Mouse (Mus musculus) left cerebral cortex, postnatal 4 days (tissue): Measurements from ENCODE around the gene Tmc6. TPM values are rescaled to one million over a fixed set of nuclear protein-coding genes. Genes with fewer than 3 reads are reported as not detected.

Experiments
- DNase-seq: peaks from one replicate; pipeline ENCODE4 v3.0.0-alpha.2; 2022
- intact Hi-C: fragments of 180-260 bp; cut with DNase I; formaldehyde crosslinking; loops from one replicate; pipeline ENCODE4 v1.15.1; 2025
- total RNA-seq, 2 experiments: library from RNA; stranded (reverse); gene quantifications; 2 replicates each; pipeline ENCODE4 v1.2.3; 2021

Gene Tmc6
- total RNA-seq, 2 experiments from 2014 or later: 3.5 TPM

GRCm38 (mm10) chr11:117783683-117784309 is 1.8 kb upstream of the Tmc6 start:
- intact Hi-C loops: no loop called here
- no peak for DNase-seq

GRCm38 (mm10) chr11:117783089-117783488 is 1.1 kb upstream of the Tmc6 start:
- intact Hi-C loops: no loop called here
- DNase-seq: peak; percentile 77

GRCm38 (mm10) chr11:117782705-117783034 is 672 bp upstream of the Tmc6 start:
- intact Hi-C loops: no loop called here
- no peak for DNase-seq

GRCm38 (mm10) chr11:117781199-117781821 is 688 bp downstream of the Tmc6 start:
- intact Hi-C loops: no loop called here
- DNase-seq: peak; percentile 51

GRCm38 (mm10) chr11:117780582-117781111 is 1.4 kb downstream of the Tmc6 start:
- intact Hi-C loops: no loop called here
- peak; percentile 58 for DNase-seq

- intact Hi-C loops: no loop called here
- DNase-seq: no peak
Measured at GRCm38 (mm10) chr11:117780199-117780515, 1.8 kb downstream of the Tmc6 start.

GRCm38 (mm10) chr11:117779434-117780198 is 2.4 kb downstream of the Tmc6 start:
- intact Hi-C loops: no loop called here
- DNase-seq: peak; percentile 55

- no peak for DNase-seq
- intact Hi-C loops: no loop called here
Measured at GRCm38 (mm10) chr11:117778851-117779433, 3.1 kb downstream of the Tmc6 start.

GRCm38 (mm10) chr11:117778031-117778430 is 4.0 kb downstream of the Tmc6 start:
- intact Hi-C loops: no loop called here

GRCm38 (mm10) chr11:117777111-117777510 is 4.9 kb downstream of the Tmc6 start:
- no peak for DNase-seq
- intact Hi-C loops: no loop called here

More at GRCm38 (mm10) chr11:117778031-117778430, 4.0 kb downstream of the Tmc6 start:
- DNase-seq: no peak

- intact Hi-C loops: no loop called here
- no peak for DNase-seq
Measured at GRCm38 (mm10) chr11:117776085-117776792, 5.8 kb downstream of the Tmc6 start.

GRCm38 (mm10) chr11:117775540-117775939 is 6.5 kb downstream of the Tmc6 start:
- intact Hi-C loops: no loop called here
- no peak for DNase-seq

- intact Hi-C loops: no loop called here
- DNase-seq: no peak
Measured at GRCm38 (mm10) chr11:117774925-117775324, 7.1 kb downstream of the Tmc6 start.

- intact Hi-C loops: no loop called here
- no peak for DNase-seq
Measured at GRCm38 (mm10) chr11:117772352-117772751, 9.6 kb downstream of the Tmc6 start.

GRCm38 (mm10) chr11:117770407-117770806 is 11.6 kb downstream of the Tmc6 start:
- intact Hi-C loops: no loop called here
- DNase-seq: peak; percentile 64

GRCm38 (mm10) chr11:117769683-117770047 is 12.3 kb downstream of the Tmc6 start:
- intact Hi-C loops: no loop called here
- no peak for DNase-seq

GRCm38 (mm10) chr11:117768725-117769682 is 13.0 kb downstream of the Tmc6 start:
- peak; percentile 81 for DNase-seq
- intact Hi-C loops: no loop called here

GRCm38 (mm10) chr11:117766275-117766674 is 15.7 kb downstream of the Tmc6 start:
- no peak for DNase-seq
- intact Hi-C loops: no loop called here

- no peak for DNase-seq
- intact Hi-C loops: no loop called here
Measured at GRCm38 (mm10) chr11:117765361-117765760, 16.6 kb downstream of the Tmc6 start.

GRCm38 (mm10) chr11:117764319-117764718 is 17.7 kb downstream of the Tmc6 start:
- no peak for DNase-seq
- intact Hi-C loops: no loop called here
